11 mouse cellular contexts compared by ENCODE assay signal in genomic region chr16:6098116-6098515, GRCm38 (mm10).
"Had no signal": no experiment of that assay in that cellular context is flagged by ENCODE, and none has a peak within 500 bp of the region (broad histone marks: within the 10 kb centered on the region; RNA-seq: fewer than 3 reads in every experiment).

No protein-coding gene starts in this region.

- H3K36me3 ChIP-seq: limb, embryonic 13.5 days; neural tube, embryonic 13.5 days had no signal

- H3K4me3 ChIP-seq: layer of hippocampus, adult 2 months; limb, embryonic 13.5 days; neural tube, embryonic 13.5 days had no signal

- DNase-seq: kidney, adult 8-10 months; kidney, postnatal 4 days; left cerebral cortex, postnatal 4 days; lung, adult 18-20 months; right cerebral cortex, postnatal 14 days; thymus, postnatal 4 days had no signal

- H3K4me2 ChIP-seq: limb, embryonic 13.5 days; neural tube, embryonic 13.5 days had no signal

- H3K9ac ChIP-seq: limb, embryonic 13.5 days; neural tube, embryonic 13.5 days had no signal

- H3K9me3 ChIP-seq: limb, embryonic 13.5 days; neural tube, embryonic 13.5 days had no signal

- H3K27me3 ChIP-seq: limb, embryonic 13.5 days; neural tube, embryonic 13.5 days had no signal

- H3K27ac ChIP-seq: kidney, postnatal 0 days; layer of hippocampus, adult 2 months; limb, embryonic 13.5 days; neural tube, embryonic 13.5 days had no signal

- ATAC-seq: intestine, embryonic 16.5 days had no signal

- H3K4me1 ChIP-seq: limb, embryonic 13.5 days had no signal
